Mouse (Mus musculus): ENCODE measurements around the gene Id1. TPM values are rescaled to one million over a fixed set of nuclear protein-coding genes. Genes with fewer than 3 reads are reported as not detected.

The Id1 gene
- total and polyA plus RNA-seq, 2 experiments: 16.4 to 33.0 TPM

DNA sequence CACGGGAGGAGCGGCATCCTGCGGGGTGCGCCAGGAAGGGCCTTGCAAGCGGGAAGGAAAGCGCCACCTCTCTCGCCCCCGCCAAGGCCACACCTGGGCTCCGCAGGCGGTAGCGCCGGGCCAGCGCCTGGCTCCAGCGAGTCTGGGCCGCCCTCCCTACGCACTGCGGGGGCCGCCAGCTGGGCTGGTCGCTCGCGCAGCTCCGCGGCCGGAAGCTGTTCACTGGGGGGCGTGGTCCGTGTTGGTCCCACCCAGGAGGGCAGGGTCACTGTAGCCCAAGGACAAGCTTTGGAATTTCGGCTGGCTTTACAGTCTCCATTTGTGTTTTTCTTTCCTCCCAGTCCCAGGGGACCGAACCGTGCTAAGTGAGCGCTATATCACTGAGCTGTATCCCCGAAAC is 28.4 kb upstream of the Id1 start:
- Histone ChIP-seq H3K4me1 (ENCODE audit: control insufficient read depth, insufficient read depth, low read length) (peaks cover 5% of the 10 kb centered on the region; the same call in 1 of the 2 replicates), H3K9ac (ENCODE audit: low read depth, low read length) (peak overlapping the region; percentile 61), H3K79me2 (ENCODE audit: control insufficient read depth, insufficient read depth, low read length) (no peaks in the 10 kb centered on the region), H3K27me3 (ENCODE audit: control insufficient read depth, insufficient read depth, low read length) (no peaks in the 10 kb centered on the region), H3K4me3 (ENCODE audit: insufficient read depth, low read depth, low read length) (peak overlapping the region; percentile 58), H3K27ac (replicated peaks; ENCODE audit: insufficient read depth, low read depth, low read length) (peak overlapping the region; percentile 54), H3K36me3 (ENCODE audit: control insufficient read depth, insufficient read depth, low read length) (peaks cover 6% of the 10 kb centered on the region; the same call in 1 of the 2 replicates)
- TF ChIP-seq POLR2A (IDR thresholded peaks at IDR 0.05; ENCODE audit: extremely low read depth, insufficient read depth, low read length): 0 out of 2 replicates have a peak, but pooled peaks have one; percentile 17
- TF ChIP-seq CTCF (IDR thresholded peaks at IDR 0.05; ENCODE audit: low read depth, low read length): no peak
- DNase-seq (ENCODE audit: extremely low read depth, low read depth, low spot score): peak; percentile 52
- 31% methylated on average over 31 of the region's 31 CpGs for WGBS

DNA sequence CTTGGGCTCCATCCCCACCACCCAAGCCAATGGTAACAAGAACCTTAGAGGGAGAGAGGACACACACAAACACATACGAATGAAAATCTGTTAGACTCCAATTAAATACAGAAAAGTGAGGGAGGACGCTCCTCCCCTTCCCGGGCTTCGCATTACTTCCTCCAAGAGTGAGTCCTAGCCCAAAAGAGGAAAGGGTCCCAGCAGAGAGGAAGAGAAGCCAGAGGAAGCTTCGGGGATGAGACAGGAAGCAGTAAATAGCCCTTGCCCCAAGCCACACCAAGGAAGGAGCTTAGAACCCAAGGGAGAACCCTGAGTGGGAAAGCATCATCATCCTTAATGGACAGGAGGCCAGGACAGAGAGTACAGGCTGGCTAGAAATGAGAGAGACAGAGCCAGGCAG is 27.0 kb upstream of the Id1 start:
- Histone ChIP-seq H3K27ac (replicated peaks; ENCODE audit: insufficient read depth, low read depth, low read length) (0 out of 2 replicates have a peak overlapping the region, but pooled peaks have one; percentile 18), H3K27me3 (ENCODE audit: control insufficient read depth, insufficient read depth, low read length) (no peaks in the 10 kb centered on the region), H3K9ac (ENCODE audit: low read depth, low read length) (no peak overlapping the region), H3K4me3 (ENCODE audit: insufficient read depth, low read depth, low read length) (no peak overlapping the region), H3K4me1 (ENCODE audit: control insufficient read depth, insufficient read depth, low read length) (peaks cover 5% of the 10 kb centered on the region; the same call in 1 of the 2 replicates), H3K79me2 (ENCODE audit: control insufficient read depth, insufficient read depth, low read length) (no peaks in the 10 kb centered on the region), H3K36me3 (ENCODE audit: control insufficient read depth, insufficient read depth, low read length) (peaks cover 6% of the 10 kb centered on the region; the same call in 1 of the 2 replicates)
- no peak for DNase-seq (ENCODE audit: extremely low read depth, low read depth, low spot score)
- WGBS: 82% methylated on average over 5 of the region's 5 CpGs
- TF ChIP-seq POLR2A (IDR thresholded peaks at IDR 0.05; ENCODE audit: extremely low read depth, insufficient read depth, low read length) (no peak), CTCF (IDR thresholded peaks at IDR 0.05; ENCODE audit: low read depth, low read length) (no peak)

DNA sequence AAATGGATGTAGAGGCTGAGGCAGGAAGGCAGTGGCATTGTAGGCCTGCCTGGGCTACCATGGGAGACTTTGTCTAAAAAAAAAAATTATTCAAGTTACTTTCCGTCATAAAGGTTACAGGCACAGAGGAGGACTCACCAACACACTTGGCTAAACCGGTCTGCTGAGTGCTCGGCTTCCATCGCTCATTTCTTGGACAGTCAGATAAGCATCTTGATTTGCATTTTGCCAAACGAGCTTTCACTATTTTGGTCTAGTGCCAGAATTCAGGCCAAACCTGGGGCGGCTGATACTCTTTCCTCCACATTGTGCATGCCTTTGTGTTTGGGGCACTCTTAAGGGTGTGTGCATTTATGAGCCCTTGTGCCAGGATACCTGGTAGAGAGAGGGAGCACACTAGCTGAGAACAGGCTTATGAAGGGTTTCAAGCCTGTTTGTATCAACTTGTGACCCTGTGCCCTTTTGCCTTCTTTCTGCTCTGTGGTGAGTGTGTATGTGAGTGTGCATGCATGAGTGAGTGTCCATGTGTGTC is 19.7 kb upstream of the Id1 start:
- no peak for TF ChIP-seq CTCF (IDR thresholded peaks at IDR 0.05; ENCODE audit: low read depth, low read length)
- TF ChIP-seq POLR2A (IDR thresholded peaks at IDR 0.05; ENCODE audit: extremely low read depth, insufficient read depth, low read length): no peak
- 86% methylated on average over 6 of the region's 6 CpGs for WGBS
- no peak overlapping the region for H3K27ac ChIP-seq (replicated peaks; ENCODE audit: insufficient read depth, low read depth, low read length)

DNA sequence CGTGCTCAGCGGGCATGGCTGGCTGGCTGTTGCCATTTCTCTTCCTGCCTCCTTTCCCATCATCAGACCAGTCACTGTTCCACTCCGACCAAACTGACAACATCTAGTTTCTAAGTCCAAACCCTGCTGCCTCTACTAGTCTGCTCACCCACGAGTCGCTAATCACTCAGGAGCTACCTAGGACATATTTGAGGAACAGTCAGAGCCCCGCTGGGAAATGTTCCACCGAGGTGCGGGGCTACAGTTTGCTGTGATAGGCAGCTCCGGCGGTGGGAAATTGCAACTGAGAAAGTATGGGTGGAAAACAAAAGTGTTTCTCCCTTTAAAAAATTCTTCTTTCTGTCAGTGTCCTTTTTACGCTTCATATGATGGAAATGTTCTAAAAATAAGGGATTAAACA is 18.4 kb upstream of the Id1 start:
- TF ChIP-seq CTCF (IDR thresholded peaks at IDR 0.05; ENCODE audit: low read depth, low read length) (no peak), POLR2A (IDR thresholded peaks at IDR 0.05; ENCODE audit: extremely low read depth, insufficient read depth, low read length) (no peak)
- Histone ChIP-seq H3K27ac (replicated peaks; ENCODE audit: insufficient read depth, low read depth, low read length) (no peak overlapping the region), H3K4me3 (ENCODE audit: insufficient read depth, low read depth, low read length) (no peak overlapping the region), H3K9ac (ENCODE audit: low read depth, low read length) (no peak overlapping the region), H3K4me1 (ENCODE audit: control insufficient read depth, insufficient read depth, low read length) (no peaks in the 10 kb centered on the region), H3K79me2 (ENCODE audit: control insufficient read depth, insufficient read depth, low read length) (no peaks in the 10 kb centered on the region), H3K36me3 (ENCODE audit: control insufficient read depth, insufficient read depth, low read length) (no peaks in the 10 kb centered on the region), H3K27me3 (ENCODE audit: control insufficient read depth, insufficient read depth, low read length) (no peaks in the 10 kb centered on the region)
- WGBS: 85% methylated on average over 11 of the region's 11 CpGs
- no peak for DNase-seq (ENCODE audit: extremely low read depth, low read depth, low spot score)

More for the DNA sequence above, 19.7 kb upstream of the Id1 start:
- Histone ChIP-seq H3K4me1 (ENCODE audit: control insufficient read depth, insufficient read depth, low read length) (no peaks in the 10 kb centered on the region), H3K27me3 (ENCODE audit: control insufficient read depth, insufficient read depth, low read length) (no peaks in the 10 kb centered on the region), H3K79me2 (ENCODE audit: control insufficient read depth, insufficient read depth, low read length) (no peaks in the 10 kb centered on the region), H3K4me3 (ENCODE audit: insufficient read depth, low read depth, low read length) (no peak overlapping the region), H3K9ac (ENCODE audit: low read depth, low read length) (no peak overlapping the region), H3K36me3 (ENCODE audit: control insufficient read depth, insufficient read depth, low read length) (no peaks in the 10 kb centered on the region)
- no peak for DNase-seq (ENCODE audit: extremely low read depth, low read depth, low spot score)

DNA sequence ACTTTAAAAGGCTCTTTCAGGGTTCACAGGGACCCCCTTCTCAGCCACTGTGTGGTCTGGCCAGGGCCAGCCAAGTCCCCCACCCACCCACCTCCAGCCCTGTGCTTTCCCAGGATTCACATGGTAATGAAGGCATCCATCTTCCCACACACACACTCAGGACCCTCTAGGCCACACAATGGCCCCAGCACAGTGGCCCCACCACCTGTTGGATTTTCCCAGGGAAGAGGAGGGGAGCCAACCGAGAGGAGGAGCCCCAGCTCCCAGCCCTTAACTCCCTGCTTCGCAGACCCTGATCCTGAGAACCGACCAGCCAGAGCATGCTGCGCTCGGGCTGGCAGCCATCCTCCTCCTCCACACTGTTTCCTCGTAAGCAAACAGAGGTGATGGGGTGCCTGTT is 18.0 kb upstream of the Id1 start:
- no peaks in the 10 kb centered on the region for H3K36me3 ChIP-seq (ENCODE audit: control insufficient read depth, insufficient read depth, low read length)
- H3K4me3 ChIP-seq (ENCODE audit: insufficient read depth, low read depth, low read length): no peak overlapping the region
- no peaks in the 10 kb centered on the region for H3K27me3 ChIP-seq (ENCODE audit: control insufficient read depth, insufficient read depth, low read length)
- no peaks in the 10 kb centered on the region for H3K79me2 ChIP-seq (ENCODE audit: control insufficient read depth, insufficient read depth, low read length)
- H3K9ac ChIP-seq (ENCODE audit: low read depth, low read length): no peak overlapping the region
- H3K4me1 ChIP-seq (ENCODE audit: control insufficient read depth, insufficient read depth, low read length): no peaks in the 10 kb centered on the region
- no peak for DNase-seq (ENCODE audit: extremely low read depth, low read depth, low spot score)
- TF ChIP-seq CTCF (IDR thresholded peaks at IDR 0.05; ENCODE audit: low read depth, low read length): no peak
- no peak for TF ChIP-seq POLR2A (IDR thresholded peaks at IDR 0.05; ENCODE audit: extremely low read depth, insufficient read depth, low read length)
- whole genome bisulfite sequencing: 85% methylated on average over 6 of the region's 6 CpGs
- no peak overlapping the region for H3K27ac ChIP-seq (replicated peaks; ENCODE audit: insufficient read depth, low read depth, low read length)

DNA sequence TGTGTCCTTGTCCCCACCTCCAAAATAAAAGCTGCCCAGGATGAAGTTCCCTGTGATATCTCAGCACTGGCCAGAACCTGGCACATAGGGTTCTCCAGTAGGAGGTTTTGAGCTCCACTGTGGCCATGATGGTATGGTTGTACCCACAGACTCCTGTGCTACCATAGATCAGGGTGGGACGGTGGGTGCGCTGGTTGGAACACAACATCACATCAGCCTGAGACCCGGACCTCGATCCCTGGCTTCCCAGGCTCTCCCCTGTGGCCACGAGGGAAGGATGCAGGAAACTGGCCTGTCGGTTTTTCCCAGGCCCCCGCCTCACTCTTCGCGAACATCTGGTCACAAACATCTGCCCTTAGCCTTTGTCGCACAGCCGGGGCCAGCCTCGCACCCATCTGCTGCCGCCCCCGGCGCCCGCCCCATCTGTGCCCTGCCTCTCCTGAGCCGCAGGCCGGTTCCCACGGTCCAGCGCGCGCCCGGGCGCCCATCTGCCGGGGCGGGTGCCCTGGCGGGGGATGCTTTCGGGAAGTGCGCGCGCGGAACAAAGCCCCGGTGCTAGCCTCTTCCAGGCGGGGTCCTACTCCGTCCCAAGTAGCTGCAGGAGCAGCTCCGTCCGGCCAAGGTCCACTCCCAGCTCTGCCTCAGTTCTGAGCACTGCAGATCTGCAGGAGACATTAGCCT is 12.3 kb upstream of the Id1 start:
- WGBS: 31% methylated on average over 37 of the region's 37 CpGs

More for the DNA sequence above, 12.3 kb upstream of the Id1 start:
- Histone ChIP-seq H3K36me3 (ENCODE audit: control insufficient read depth, insufficient read depth, low read length) (no peaks in the 10 kb centered on the region), H3K27me3 (ENCODE audit: control insufficient read depth, insufficient read depth, low read length) (0 out of 2 replicates have a peak, but pooled peaks cover 2% of the 10 kb centered on the region), H3K4me3 (ENCODE audit: insufficient read depth, low read depth, low read length) (peak overlapping the region; percentile 38; the same call in 1 of the 2 replicates), H3K27ac (replicated peaks; ENCODE audit: insufficient read depth, low read depth, low read length) (no peak overlapping the region), H3K9ac (ENCODE audit: low read depth, low read length) (peak overlapping the region; percentile 61), H3K79me2 (ENCODE audit: control insufficient read depth, insufficient read depth, low read length) (no peaks in the 10 kb centered on the region), H3K4me1 (ENCODE audit: control insufficient read depth, insufficient read depth, low read length) (peaks cover 7% of the 10 kb centered on the region)
- no peak for DNase-seq (ENCODE audit: extremely low read depth, low read depth, low spot score)
- no peak for TF ChIP-seq CTCF (IDR thresholded peaks at IDR 0.05; ENCODE audit: low read depth, low read length)
- no peak for TF ChIP-seq POLR2A (IDR thresholded peaks at IDR 0.05; ENCODE audit: extremely low read depth, insufficient read depth, low read length)
